Mouse (Mus musculus) right cerebral cortex, adult 2 months (tissue): ENCODE data around the gene Tnf.
"Not testable (repeated sequence)": the region's sequence is repeated elsewhere in the genome, so short reads cannot be mapped to it uniquely, and the experiment has no call there.

ENCODE experiments used
- DNase-seq, 2 experiments: peaks; one replicate each; pipeline ENCODE4 v3.0.0; 2021 to 2022; ENCODE audit warnings: low spot score in 2 of 2

The Tnf gene

DNA sequence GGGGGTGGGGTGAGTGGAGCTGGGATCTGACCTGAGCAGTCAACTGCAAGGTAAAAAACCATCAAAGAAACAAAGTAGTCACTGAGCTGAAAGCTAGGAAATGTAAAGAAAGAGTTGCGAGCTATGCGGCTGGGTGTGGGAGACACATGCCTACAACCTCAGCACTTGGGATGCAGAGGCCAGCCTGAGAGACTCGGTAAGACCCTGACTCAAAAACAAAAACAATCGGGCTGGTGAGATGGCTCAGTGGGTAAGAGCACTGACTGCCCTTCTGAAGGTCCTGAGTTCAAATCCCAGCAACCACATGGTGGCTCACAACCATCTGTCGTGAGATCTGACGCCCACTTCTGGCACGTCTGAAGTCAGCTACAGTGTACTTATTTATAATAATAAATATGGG, 32.3 kb upstream of the Tnf start:
- DNase-seq: not testable (repeated sequence)

DNA sequence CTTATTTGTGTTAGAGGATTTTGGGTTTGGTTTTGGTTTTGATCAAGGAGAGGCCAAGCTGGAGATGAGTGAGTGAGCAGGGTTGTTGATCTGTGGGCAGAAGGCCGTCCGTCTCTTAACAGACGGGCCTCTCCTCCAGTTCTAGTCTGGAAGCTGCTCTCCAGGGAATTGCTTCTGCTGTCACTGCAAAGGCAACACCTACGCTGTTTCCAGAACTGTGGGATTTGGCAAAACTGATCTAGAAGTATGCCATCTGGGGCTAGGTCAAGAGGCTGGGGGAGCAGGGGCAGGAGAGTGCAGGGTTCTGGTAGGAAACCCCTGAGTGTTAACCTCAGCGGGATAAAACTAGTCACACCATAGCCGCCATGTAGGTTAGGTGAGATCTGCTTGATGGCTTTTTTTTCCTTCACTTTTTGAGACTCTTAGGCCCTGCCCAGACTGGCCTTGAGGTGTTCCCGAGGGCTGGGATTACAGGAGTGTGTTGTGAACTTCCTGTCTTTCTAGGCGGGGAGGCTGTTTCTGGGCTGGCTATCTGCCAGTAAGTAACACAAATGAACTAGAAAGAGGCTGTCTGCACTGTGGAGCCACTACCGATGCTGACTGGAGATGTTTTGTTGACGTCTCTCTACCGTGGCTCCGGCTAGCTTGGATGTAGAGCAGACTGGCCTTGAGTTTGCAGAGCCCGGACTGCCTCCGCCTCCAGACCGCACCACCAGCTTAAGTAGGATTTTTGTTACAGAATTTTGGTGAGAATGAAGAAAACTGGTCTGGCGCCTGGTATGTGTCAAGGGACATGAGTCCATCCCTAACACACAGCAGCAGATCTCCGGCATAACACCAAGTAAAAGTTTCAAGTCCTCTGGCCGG, 31.5 kb upstream of the Tnf start, which contains the start of gene Atp6v1g2:
TSS of gene Atp6v1g2 (plus strand) at position 547 of the 867 bp plus-strand sequence.
- DNase-seq: no peak

DNA sequence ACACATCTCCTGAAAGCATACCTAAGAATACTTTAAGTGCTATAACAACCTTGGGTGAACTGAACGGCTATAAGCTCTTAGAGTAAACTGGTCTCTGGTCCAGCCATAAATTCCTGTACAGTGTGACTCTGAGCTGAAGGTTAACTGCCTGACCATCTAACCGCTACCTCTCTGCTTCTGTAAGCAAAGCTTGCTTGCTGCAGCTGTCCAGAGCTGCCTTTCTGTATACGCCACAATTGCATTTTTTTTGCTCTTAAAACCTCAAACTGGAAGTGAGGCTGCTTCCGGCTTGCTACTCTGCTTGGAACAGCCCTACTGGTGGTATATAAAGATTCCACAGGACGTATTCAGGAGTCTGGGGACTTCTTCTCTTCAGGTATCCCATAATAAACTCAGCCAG, 30.9 kb upstream of the Tnf start:
- no peak for DNase-seq

DNA sequence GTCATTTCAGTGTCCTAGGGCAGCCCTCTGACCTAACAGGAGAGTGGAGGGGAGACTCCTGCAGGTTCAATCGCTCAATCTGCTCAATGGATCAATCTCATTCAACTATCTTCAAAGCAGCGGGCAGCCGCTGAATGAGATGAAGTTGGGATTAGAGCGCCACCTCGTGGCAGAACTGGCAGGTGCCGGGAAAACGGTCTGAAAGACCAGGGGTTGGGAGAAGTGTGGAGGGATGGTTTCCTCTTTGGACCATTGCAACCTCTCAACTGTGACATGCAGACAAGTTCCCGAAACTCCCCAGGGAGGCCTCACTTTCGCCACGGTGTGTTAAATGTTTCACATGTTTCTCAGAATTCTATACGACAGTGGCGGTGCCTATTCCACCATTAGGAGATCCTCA, 30.2 kb upstream of the Tnf start:
- DNase-seq: peak; percentile 91 to 93

DNA sequence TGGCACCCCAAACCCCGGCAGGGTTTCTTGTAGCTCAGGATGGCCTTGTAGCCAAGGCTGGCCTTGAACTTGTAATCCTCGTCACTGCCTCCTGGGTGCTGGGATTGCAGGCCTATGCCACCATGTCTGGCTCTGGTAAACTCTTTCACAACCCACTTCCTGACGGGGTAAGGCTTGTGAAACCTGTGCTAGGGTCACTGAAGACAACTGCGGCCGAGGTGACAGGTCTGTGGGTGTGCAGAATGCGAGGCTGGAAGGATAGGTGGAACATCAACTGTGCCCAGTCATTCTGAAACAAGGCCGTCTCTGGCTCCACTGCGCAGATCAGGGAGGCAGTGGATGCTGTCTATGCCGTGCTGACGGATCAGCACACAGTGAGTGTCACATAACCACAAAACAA, 29.2 kb upstream of the Tnf start:
- DNase-seq: no peak

DNA sequence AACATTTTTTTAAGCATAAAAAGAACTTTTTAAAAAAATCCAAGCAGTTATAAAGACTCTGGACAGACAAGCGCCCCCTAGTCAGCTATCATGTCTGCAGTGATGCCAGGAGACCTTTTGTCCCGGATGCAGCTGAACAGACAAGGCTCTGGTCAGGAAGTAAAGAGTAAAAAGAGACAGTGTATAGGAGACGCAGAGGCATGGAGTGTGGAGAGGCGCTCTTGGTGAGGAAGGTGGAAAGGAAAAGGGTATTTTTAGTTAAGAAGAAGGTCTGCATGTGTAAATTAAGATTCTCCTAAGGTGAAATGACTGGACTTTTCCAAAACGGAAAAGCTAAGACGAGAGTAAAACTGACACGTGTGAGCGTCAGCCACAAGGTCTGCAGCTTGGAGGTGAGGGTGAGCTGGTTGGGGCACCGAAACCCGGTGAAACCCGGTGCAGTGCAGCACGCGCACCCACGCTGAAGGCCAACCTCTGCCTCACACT, 24.8 kb upstream of the Tnf start:
- no peak for DNase-seq

DNA sequence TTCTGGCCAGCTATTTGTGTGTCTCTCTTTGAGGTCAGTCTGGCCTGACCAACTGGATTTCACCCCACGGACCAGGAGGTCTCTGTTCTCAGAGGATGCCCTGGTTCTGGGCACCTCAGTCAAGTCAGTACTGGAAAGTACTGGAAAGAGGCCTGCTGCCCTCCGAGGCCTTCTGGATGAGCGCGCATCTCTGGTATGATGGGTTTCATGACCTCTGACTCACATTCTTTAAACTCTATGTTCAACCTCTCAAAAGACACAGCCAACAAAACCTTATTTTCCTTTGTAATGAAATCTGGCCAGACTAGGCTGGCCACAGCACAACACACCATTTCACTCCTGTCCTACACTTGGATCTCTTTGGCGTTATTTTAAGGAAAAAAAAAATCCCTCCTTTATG, 23.6 kb upstream of the Tnf start:
- DNase-seq: no peak

DNA sequence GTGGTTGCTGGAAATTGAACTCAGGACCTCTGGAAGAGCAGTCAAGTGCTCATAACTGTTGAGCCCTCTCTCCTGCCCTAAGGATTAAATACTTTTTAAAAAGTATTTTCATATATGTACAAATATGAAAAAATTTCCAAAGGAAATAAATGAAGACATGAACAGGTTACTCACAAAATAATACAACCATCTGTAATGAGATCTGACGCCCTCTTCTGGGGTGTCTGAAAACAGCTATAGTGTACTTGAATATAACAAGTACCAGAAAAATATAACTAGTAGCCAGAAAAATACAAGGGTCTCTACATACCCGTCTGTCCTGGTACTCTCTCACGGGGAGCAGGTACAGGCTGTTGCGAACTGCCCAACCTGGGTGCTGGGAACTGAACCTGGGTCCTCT, 22.8 kb upstream of the Tnf start:
- DNase-seq: no peak

DNA sequence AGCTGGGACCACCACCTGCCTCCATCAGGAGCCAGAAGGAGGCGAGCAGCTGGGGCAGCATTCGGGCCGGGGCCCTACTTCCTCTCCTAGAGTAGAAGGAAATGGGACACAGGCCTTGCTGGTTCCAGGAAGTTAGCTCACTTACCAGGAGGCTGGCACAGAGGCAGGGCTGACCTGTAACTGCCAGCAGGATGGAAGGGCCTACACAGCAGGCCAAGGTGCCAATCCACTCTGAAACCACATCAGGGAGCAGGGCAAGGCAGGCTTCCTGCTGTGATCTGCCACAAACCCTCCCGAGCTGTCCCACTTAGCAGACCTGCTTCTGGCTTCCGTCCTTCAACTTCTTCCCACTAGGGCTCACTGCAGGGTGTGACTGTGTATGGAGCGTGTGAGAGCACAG, 20.5 kb upstream of the Tnf start:
- DNase-seq: no peak

DNA sequence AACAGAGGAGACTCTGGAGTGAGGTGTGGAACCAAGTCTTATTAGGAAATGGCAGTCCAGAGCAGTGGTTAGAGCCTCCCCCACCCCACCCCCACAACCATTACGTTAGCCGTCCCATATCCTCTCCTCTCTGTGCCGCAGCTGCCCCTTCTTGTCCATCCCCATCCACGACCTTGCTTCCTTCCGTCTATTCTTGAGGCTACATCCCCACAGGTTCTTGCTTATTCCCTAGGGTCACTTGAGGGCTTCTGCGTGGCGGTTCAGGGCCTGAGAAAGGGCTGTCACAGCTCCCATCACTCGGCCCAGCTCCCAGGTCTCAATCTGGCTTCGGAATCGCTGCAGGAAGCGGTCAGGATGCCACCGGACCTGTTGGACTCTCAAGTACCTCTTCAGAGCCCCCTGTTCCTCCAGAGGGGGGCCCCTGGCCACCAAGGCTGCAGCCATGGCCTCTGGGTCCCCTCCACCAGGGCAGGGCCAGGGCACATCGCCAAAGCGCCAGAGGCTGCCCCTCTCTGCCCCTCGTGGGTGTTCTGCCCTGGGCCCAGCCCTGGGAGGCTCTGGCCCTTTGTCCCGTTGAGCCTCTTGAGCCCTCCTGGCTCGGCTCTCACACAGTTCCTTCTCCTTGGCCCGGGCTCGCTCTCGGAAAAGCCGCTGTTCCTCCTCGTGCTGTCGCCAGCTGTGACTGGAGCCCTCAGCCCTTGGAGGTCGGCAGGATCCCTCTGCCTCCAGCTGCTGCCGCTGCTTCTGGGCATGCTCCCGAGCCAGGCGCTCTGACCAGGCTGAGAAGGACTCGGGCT, 18.5 kb upstream of the Tnf start, which contains the start of gene Gm16181:
TSS of gene Gm16181 (plus strand) at position 679 of the 797 bp plus-strand sequence.
- no peak for DNase-seq

DNA sequence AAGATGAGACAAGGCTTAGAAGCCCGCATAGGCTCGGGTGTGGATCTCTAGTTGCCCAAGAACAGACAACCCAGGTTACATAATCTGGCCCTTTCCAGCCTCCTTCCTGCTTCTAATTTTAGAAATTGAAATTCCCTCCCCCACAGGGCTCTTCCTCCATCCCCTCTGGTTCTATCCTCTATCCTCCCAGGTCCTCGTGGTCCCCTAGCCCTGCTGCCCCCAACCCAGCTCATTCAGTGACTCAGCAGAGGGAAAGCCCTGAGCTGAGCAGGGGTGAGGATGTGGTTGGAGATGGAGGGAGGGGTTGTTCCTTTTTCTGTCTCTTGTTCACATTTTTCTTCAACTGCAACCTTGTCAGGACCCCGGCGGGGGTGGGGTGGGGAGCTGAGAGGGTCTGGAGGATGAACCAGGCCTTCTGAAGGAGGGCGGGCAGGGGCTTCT, 17.8 kb upstream of the Tnf start:
- DNase-seq: no peak

DNA sequence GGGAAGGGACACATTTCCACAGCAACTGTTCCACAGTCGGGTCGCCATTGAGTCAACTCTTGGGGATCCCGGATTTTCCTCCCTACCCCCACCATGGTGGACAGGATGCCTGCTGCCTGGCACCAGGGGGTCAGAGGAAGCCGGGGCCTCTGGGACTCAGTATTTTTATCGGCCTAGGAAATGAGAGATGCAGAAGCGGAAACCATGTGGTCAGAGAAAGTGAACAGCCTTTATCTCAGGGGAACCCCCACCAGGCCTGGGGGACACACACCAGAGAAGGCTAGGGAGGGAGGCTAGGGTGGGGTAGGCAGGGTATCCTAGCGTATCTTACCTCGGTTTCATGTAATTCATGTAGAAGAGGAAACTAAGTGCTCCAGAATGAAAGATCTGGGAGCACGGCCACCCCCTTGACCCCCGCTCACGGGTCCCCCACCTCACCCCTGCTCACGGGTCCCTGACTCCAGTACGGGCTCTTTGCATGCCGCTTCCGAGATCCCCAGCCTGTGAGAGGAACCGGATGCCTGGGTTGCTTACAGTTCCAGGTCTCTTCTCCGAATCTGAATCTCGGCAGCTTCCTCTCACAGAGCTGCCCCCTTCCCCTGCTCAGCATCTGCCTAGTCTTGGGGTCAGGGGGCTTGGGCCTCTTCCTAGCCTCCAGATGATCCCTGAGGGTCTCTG, 16.8 kb upstream of the Tnf start:
- no peak for DNase-seq

DNA sequence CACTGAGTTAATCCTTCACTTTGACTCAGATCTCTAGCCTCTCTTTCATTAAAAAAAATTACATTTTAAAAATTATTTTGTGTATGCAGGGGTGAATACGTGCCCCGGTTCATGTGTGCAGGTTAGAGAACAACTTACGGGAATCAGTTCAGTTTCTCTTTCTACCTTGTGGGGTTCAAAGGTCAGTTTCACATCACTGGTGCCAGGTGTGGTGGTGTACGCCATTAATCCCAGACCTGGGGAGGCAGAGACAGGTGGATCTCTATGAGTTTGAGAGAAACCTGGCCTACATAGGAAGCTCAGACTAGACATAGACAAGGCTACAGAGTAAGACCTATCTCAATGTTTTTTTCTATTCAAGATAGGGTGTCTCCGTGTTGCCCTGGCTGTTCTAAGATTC, 11.3 kb upstream of the Tnf start:
- no peak for DNase-seq

DNA sequence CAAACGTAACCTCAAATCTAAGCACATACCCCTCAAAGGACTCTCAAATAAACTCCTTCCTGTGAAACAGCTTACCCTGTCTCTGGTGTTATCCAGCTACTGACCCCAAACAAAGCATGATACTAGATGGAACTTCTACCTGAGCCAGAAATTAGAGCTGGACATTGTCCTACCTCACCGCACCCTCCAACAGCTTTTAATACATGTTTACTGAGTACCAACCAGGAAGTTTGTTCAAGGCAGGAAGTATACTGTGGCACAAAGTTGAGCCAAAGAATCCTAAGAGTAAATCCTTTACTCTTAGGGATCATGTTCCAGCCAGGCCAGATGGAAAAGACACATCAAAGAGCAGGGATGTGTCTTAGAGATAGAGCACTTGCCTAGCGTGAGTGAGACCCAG, 8.8 kb upstream of the Tnf start:
- no peak for DNase-seq

DNA sequence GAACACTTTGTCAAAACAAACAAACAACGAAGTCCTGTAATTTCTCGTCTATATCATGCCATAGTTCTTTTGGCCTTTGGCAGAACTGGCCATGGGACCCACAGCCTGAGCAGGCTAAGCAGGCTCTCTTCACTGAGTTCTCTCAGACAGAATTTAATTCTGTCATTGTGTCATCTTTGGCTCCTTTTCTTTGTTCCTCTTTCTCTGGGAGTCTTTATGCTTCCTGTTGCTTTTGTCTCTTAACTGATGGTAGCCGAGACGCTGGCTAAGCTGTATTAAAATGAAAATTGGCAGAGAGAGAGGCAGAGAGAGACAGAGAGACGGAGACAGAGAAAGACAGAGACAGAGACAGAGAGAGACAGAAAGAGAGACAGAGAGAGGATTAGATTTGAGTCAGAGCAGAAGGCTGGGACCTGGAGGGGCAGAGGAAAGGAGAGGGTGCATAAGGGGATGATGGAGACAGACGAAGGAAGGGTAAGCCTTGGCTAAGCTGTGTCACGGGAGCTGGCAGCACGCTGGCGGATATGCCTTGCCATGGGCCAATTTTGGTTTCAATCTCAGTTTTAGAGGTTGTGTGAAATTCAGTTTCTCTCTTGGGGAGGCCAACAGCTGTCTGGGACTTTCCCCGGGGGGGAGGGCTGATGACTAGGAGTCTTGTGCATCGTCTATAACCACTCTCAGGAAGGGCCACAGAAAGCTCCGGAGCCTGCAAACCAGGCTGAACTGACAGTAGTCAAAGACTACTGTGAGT, 8.2 kb upstream of the Tnf start:
- DNase-seq: no peak

DNA sequence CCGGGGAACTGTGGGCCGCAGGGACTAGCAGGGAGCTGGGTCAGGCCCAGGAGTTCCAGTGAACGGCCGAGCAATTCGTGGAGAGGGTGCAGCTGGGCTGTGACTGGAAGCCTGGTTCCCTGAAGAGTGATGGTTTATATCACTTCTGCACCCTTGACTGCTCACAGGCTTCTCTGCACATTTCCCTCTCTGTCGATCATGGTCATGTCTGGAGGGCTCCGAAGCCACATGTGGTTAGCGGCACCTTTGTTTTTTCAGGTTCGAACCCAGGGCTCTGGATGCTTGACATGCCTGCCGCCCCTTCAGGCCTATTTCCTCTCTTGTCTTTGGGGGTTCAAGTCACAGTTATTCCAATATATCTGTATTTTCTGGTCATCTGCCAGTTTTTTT, 3.6 kb upstream of the Tnf start:
- no peak for DNase-seq

DNA sequence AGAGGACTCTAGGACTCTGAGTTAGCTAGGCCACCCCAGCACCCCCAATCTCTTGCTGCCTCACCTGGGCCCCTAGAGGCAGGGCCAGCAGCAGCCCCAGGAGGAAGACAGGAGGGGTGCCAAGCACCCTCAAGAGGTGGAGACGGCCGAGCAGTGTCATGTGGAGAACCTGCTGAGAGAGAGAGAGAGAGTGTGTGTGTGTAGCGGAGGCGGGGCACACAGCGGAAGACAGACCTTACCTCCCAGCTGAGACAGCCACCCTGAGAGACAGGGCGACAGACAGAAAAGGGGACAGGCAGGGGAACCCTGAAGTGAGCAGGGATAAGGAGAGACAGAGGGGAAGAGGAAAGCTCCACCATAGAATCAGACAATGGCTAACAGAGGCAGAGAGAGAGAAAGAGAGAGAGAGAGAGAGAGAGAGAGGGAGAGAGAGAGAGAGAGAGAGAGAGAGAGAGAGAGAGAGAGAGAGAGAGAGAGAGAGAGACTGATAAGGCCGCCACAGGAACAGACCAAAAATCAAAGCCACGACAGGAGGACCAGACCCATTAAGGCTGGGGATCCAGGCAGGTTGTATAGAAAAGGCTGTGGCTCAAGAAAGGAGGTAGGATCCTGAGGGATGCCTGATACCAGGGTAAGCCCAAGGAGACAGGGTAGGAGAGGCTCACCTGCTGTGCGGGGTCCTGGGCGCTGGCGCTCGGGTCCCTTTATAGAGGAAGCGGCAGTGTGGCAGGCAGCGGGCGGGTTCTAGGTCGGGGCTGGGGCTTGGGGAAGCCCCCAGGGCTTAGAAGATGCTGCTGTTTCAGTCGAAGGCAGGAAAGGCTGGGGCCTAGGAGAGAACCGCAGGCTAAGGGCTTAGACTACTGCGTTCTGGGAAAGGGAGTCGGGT, 2.9 kb upstream of the Tnf start, which contains the start of gene Lta:
TSS of gene Lta (minus strand) at position 858 of the 886 bp plus-strand sequence.
- no peak for DNase-seq

DNA sequence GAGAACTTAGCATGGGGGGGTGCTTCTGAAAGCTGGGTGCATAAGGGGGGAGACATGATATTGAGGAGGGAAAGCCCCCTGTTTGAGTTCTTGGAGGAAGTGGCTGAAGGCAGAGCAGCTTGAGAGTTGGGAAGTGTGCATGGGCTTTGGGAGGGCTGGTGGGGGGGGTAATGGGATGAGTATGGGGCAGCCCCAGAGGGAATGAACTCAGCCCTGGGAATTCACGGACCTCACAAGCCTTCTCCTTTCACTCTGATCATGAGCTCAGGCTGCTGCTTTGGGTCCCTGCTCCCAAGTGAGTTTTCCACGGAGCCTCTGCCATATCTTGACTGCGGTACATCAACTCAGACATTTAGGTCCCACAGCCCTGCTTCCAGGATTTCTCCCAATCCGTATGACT, 635 bp upstream of the Tnf start:
- DNase-seq: no peak

DNA sequence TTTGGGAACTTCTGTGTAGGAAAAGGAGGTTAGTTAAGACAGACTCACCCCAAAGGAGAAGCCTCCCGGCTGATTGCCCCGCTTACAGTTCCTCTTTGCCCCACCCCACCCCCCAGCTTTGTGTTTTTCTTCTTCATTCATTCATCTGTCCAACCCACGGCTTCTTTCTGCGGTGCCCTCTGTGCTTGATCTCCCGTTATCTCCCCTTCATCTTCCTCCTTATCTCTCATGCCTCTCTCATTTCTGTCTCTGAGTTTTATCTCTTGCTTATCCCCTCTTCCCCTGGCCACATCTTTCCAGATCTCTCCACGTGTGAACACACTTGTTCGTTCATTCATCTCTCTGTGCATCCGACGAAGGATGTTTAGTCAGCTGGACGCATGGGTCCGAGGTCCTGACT, 679 bp downstream of the Tnf start:
- no peak for DNase-seq

DNA sequence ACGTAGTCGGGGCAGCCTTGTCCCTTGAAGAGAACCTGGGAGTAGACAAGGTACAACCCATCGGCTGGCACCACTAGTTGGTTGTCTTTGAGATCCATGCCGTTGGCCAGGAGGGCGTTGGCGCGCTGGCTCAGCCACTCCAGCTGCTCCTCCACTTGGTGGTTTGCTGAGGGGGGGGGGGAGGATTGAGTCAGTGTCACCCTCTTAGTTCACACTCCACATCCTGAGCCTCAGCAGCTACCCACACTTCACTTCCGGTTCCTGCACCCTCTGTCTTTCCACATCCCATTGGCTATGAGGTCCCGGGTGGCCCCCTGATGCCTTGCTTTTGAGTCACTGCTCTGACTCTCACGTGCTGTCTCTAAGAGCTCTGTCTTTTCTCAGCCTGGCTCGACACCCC, 1.4 kb downstream of the Tnf start:
- DNase-seq: no peak
